Mouse (Mus musculus): ENCODE results near the gene Spdya.

GRCm38 (mm10) chr17:71506832-71507231 lies 45.0 kb upstream of the Spdya start:
- no peak for TF ChIP-seq CTCF (IDR thresholded peaks at IDR 0.05)
- TF ChIP-seq EP300 (IDR thresholded peaks at IDR 0.05), result no peak

Data from lung, postnatal 0 days (tissue).